Mouse (Mus musculus): ENCODE results near the gene Gabrd.

DNA sequence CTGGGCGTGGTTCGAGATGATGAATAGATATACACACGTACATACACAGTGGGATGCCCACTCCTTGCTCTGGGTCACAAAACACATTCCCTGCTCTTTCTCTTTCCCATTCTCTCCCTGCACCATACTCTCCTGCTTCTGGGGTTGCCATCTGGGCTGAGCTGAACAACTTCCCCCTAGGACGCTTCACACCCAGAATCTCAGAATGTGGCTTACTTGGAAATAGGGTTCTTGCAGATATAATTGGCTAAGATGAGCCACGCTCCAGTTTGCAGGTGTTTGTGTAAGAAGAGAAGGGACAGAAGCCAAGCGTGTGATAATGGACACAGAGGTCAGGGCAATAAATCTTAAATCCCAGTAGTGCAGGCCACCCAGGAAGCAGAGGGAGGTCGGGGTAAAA lies 15.9 kb downstream of the Gabrd start:
- TF ChIP-seq POLR2A (IDR thresholded peaks at IDR 0.05; ENCODE audit: control insufficient read depth, extremely low read depth, insufficient read depth, low read length, poor library complexity), result no peak
- no peak for TF ChIP-seq CTCF (IDR thresholded peaks at IDR 0.05; ENCODE audit: borderline replicate concordance, control insufficient read depth, extremely low read depth, insufficient read depth, low read length, poor library complexity)
